Mouse (Mus musculus) liver, embryonic 11.5 days (tissue): ENCODE measurements around the gene Olfr676. TPM values are rescaled to one million over a fixed set of nuclear protein-coding genes. Genes with fewer than 3 reads are reported as not detected.
"Not testable (repeated sequence)": the region's sequence is repeated elsewhere in the genome, so short reads cannot be mapped to it uniquely, and the experiment has no call there.

Source experiments
- ATAC-seq: fragments of 200-750 bp; cut with Nextera tagmentation; replicated peaks from 2 replicates; pipeline ENCODE4 v1.8.0; 2017; ENCODE audit warnings: moderate number of reproducible peaks, mild to moderate bottlenecking, moderate TSS enrichment, moderate library complexity; ENCODE audit not compliant: low FRiP score
- DNase-seq: peaks from one replicate; pipeline ENCODE4 v3.0.0-alpha.2; 2017; ENCODE audit warnings: low spot score
- H3K27ac ChIP-seq: fragments of 300-500 bp; sonication (generic); 2 replicates; pipeline ENCODE4 v1.5.1; 2014; ENCODE audit warnings: mild to moderate bottlenecking, low read depth, low read length, control low read depth
- H3K27me3 ChIP-seq: fragments of 300-500 bp; sonication (generic); replicated peaks from 2 replicates; pipeline ENCODE4 v1.6.1; 2014; ENCODE audit warnings: low read length, mixed read lengths; ENCODE audit not compliant: control insufficient read depth, insufficient read depth
- H3K36me3 ChIP-seq: fragments of 300-500 bp; sonication (generic); 2 replicates; pipeline ENCODE4 v1.6.1; 2014; ENCODE audit warnings: mild to moderate bottlenecking, low read length, moderate library complexity, mixed read lengths; ENCODE audit not compliant: control insufficient read depth, insufficient read depth
- H3K4me1 ChIP-seq: fragments of 300-500 bp; sonication (generic); replicated peaks from 2 replicates; pipeline ENCODE4 v1.6.1; 2014; ENCODE audit warnings: low read length, mixed read lengths; ENCODE audit not compliant: control insufficient read depth, insufficient read depth
- H3K4me2 ChIP-seq: fragments of 300-500 bp; sonication (generic); 2 replicates; pipeline ENCODE4 v1.6.1; 2014; ENCODE audit warnings: mild to moderate bottlenecking, control low read depth, moderate library complexity
- H3K4me3 ChIP-seq: fragments of 300-500 bp; sonication (generic); 2 replicates; pipeline ENCODE4 v1.5.1; 2014; ENCODE audit warnings: low read depth, low read length, control low read depth
- H3K9ac ChIP-seq: fragments of 300-500 bp; sonication (generic); 2 replicates; pipeline ENCODE4 v1.6.1; 2014; ENCODE audit warnings: low read depth, low read length, control low read depth
- H3K9me3 ChIP-seq: fragments of 300-500 bp; sonication (generic); 2 replicates; pipeline ENCODE4 v1.6.1; 2016; ENCODE audit warnings: low read length, inconsistent platforms, mixed read lengths; ENCODE audit not compliant: control insufficient read depth
- WGBS: fragments of 180-500 bp; shearing (Covaris S2); extraction: QIAGEN DNeasy Blood & Tissue Kit; methylation state at CpG from one replicate; pipeline ENCODE4 v1.1.7; 2014; 5-methylcytosine and 5-hydroxymethylcytosine counted together
- polyA plus RNA-seq: library from polyadenylated mRNA; unstranded; fragments of >200 nt; fragmentation: Nextera tagmentation; extraction: Ambion mirVana; gene quantifications from 2 replicates; pipeline ENCODE4 v1.2.1, GENCODE M21; 2014

The Olfr676 gene
- not detected in 2 replicates for polyA plus RNA-seq

DNA sequence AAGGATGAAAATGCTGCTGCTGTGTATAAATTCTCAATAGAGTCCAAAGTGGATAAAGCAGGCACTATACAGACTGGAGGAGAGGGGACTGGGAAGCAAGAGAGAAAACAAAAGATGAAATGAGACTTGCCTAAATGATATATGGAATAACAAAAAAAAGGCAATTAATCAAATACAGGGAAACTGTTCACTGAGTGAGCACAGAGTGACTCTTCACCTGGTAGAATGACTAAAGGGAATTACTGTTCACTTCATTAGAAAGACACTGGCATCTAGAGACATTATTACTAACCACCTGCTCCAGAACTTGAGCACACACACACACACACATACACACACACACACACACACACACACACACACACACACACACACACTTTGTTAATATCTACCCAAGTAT lies at the start of gene Olfr676:
Gene Olfr676, plus strand, starts transcription at position 301 of the 400 bp plus-strand sequence.
- no peak for ATAC-seq
- no peaks in the 10 kb centered on the region for H3K9me3 ChIP-seq
- no peak for DNase-seq
- H3K27me3 ChIP-seq: no peaks in the 10 kb centered on the region
- no peak within 1 kb of the TSS for H3K27ac ChIP-seq
- no peak within 1 kb of the TSS for H3K4me3 ChIP-seq
- H3K4me2 ChIP-seq: no peak within 1 kb of the TSS
- H3K36me3 ChIP-seq: no peaks in the 10 kb centered on the region
- H3K4me1 ChIP-seq: no peaks in the 10 kb centered on the region
- H3K9ac ChIP-seq: no peak within 1 kb of the TSS

GRCm38 (mm10) chr7:105001929-105002328 lies 30.6 kb upstream of the Olfr676 start, which contains the start of gene Olfr672:
Gene Olfr672, minus strand, starts transcription at chr7:105002029.
- DNase-seq (no peak), ATAC-seq (no peak)
- no peak within 1 kb of the TSS for H3K4me3 ChIP-seq
- H3K27ac ChIP-seq: no peak within 1 kb of the TSS
- H3K27me3 ChIP-seq: no peaks in the 10 kb centered on the region
- H3K4me2 ChIP-seq: no peak within 1 kb of the TSS
- H3K9ac ChIP-seq: no peak within 1 kb of the TSS
- no peaks in the 10 kb centered on the region for H3K9me3 ChIP-seq
- no peaks in the 10 kb centered on the region for H3K36me3 ChIP-seq
- no peaks in the 10 kb centered on the region for H3K4me1 ChIP-seq

DNA sequence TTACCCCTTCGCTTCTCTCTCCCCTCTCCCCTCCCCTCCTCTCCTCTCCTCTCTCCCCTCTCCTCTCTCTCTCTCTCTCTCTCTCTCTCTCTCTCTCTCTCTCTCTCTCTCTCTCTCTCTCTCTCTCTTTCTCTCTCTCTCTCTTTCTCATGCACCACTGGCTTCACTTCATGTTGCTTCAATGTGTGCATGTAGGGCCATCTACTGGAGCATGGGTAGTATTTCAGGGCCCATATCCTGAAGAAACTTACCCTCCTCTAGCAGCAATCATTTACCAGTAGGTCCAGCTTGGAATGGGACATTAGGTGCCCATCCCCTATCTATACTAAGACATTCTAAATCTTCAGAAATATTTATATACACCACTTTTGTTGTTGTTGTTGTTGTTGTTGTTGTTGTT lies 10.0 kb upstream of the Olfr676 start:
- no peak overlapping the region for H3K4me2 ChIP-seq
- no peaks in the 10 kb centered on the region for H3K36me3 ChIP-seq
- DNase-seq: no peak
- no peak for ATAC-seq
- no peaks in the 10 kb centered on the region for H3K4me1 ChIP-seq
- no peaks in the 10 kb centered on the region for H3K27me3 ChIP-seq
- WGBS: 77% methylated on average over 1 of the region's 1 CpGs
- H3K27ac ChIP-seq: no peak overlapping the region
- no peaks in the 10 kb centered on the region for H3K9me3 ChIP-seq
- no peak overlapping the region for H3K4me3 ChIP-seq
- H3K9ac ChIP-seq: no peak overlapping the region

- WGBS: 69% methylated on average over 1 of the region's 1 CpGs
- no peak for DNase-seq
- H3K27me3 ChIP-seq: no peaks in the 10 kb centered on the region
Measured at GRCm38 (mm10) chr7:105028360-105028759, 4.1 kb upstream of the Olfr676 start, which contains the start of gene Olfr675. Gene Olfr675, minus strand, starts transcription at chr7:105028460.

GRCm38 (mm10) chr7:105033836-105034235 lies 1.3 kb downstream of the Olfr676 start:
- ATAC-seq, DNase-seq, H3K36me3 ChIP-seq, H3K9ac ChIP-seq, H3K4me1 ChIP-seq, H3K4me3 ChIP-seq, H3K27me3 ChIP-seq, H3K4me2 ChIP-seq, H3K9me3 ChIP-seq, H3K27ac ChIP-seq: not testable (repeated sequence)
- 52% methylated on average over 5 of the region's 5 CpGs for WGBS

More at GRCm38 (mm10) chr7:105028360-105028759, 4.1 kb upstream of the Olfr676 start, which contains the start of gene Olfr675:
- no peak for ATAC-seq
- Histone ChIP-seq H3K9ac (no peak within 1 kb of the TSS), H3K4me2 (no peak within 1 kb of the TSS), H3K27ac (no peak within 1 kb of the TSS), H3K4me3 (no peak within 1 kb of the TSS), H3K9me3 (no peaks in the 10 kb centered on the region), H3K36me3 (no peaks in the 10 kb centered on the region), H3K4me1 (no peaks in the 10 kb centered on the region)

DNA sequence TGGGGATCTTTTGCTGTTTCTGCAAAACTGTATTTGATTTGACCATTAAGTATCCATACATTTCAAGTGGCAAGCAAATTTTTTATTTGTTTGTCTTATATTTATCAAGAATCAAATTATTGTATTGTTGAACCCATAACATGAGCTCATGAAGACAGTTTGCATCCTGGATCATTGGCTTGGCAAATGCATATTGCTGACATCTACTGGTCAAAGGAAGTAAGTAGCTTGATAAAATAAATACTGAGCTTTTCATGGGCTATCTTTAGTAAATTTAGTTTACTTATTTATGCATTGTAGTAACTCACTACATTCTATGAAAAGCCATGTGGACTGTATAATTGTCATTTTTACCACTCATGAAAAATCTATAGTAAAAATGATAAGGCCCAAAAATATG lies 26.5 kb downstream of the Olfr676 start:
- ATAC-seq: no peak
- no peak for DNase-seq
- Histone ChIP-seq H3K9ac (no peak overlapping the region), H3K27me3 (no peaks in the 10 kb centered on the region), H3K36me3 (no peaks in the 10 kb centered on the region), H3K9me3 (no peaks in the 10 kb centered on the region), H3K4me2 (no peak overlapping the region), H3K27ac (no peak overlapping the region), H3K4me1 (no peaks in the 10 kb centered on the region), H3K4me3 (no peak overlapping the region)

DNA sequence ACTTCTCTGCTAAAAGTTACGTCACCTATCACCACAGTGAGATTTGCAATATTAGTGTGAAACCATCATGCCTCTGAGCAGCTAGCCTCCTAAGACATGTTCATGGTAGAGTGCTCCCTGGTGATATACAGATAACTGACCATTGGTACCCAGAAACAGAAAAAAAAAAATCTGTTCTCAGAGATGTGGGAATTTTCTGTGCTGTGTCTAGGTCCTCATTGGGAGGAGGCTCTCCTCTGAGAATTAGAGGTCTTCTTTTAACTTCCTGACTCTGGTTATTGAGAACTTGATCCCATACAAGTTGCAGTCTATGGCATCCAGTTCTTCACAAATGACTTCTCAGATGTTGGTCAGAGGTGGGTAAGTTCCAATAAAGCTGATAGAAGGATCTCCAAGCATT lies 31.7 kb downstream of the Olfr676 start, which contains the start of gene Olfr678:
Gene Olfr678, plus strand, starts transcription at position 301 of the 400 bp plus-strand sequence.
- Histone ChIP-seq H3K27me3 (no peaks in the 10 kb centered on the region), H3K4me2 (no peak within 1 kb of the TSS), H3K4me3 (no peak within 1 kb of the TSS), H3K27ac (no peak within 1 kb of the TSS), H3K9me3 (no peaks in the 10 kb centered on the region), H3K4me1 (no peaks in the 10 kb centered on the region), H3K36me3 (no peaks in the 10 kb centered on the region), H3K9ac (no peak within 1 kb of the TSS)
- ATAC-seq (no peak), DNase-seq (no peak)
- 83% methylated on average over 1 of the region's 1 CpGs for WGBS

- WGBS: 33% methylated on average over 1 of the region's 1 CpGs
- no peaks in the 10 kb centered on the region for H3K9me3 ChIP-seq
- H3K36me3 ChIP-seq: no peaks in the 10 kb centered on the region
- no peaks in the 10 kb centered on the region for H3K4me1 ChIP-seq
- no peak within 1 kb of the TSS for H3K27ac ChIP-seq
- DNase-seq (no peak), ATAC-seq (no peak)
- no peak within 1 kb of the TSS for H3K4me3 ChIP-seq
- H3K9ac ChIP-seq: no peak within 1 kb of the TSS
- no peaks in the 10 kb centered on the region for H3K27me3 ChIP-seq
- no peak within 1 kb of the TSS for H3K4me2 ChIP-seq
Measured at GRCm38 (mm10) chr7:105080905-105081304, 48.4 kb downstream of the Olfr676 start, which contains the start of gene Olfr679. Gene Olfr679, plus strand, starts transcription at chr7:105081205.
